Mouse (Mus musculus): Measurements from ENCODE around the gene Nudt15. TPM values are rescaled to one million over a fixed set of nuclear protein-coding genes. Genes with fewer than 3 reads are reported as not detected.

Gene Nudt15
- polyA plus RNA-seq, 1 experiment from 2014 or later: 2.5 TPM

DNA sequence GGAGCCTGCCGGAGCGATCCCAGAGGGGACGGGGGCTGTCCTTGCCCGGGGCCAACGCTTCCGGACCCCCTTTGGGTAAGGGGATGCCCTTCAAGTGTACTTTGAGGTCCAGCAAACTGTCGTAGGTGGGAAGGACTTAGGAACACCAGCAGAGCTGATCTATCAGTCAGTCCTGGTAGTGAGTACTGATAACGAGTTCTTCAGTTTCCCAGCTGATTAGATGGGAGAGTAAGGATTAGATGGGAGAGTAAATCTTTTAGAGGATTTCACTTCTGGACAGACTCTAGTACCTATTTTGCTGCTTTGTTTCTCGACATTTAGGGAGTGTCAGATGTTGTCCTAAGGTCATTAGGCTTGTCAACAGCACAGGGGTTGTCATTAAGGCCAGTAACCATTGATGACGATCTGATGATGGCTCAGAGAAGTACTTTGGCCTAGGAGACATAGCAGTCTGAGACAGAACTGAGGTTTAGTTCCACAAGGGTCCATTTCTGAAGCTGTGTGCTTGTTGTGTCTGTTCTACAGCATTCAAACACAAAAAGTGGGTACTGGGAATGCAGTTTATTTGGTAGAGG lies 5.2 kb upstream of the Nudt15 start:
- H3K36me3 ChIP-seq (ENCODE audit: control insufficient read depth, insufficient read depth): peaks cover 5% of the 10 kb centered on the region
- ATAC-seq: no peak
- peak overlapping the region; percentile 72 for H3K4me2 ChIP-seq (replicated peaks; ENCODE audit: low read depth)
- H3K27me3 ChIP-seq (replicated peaks; ENCODE audit: control insufficient read depth, insufficient read depth, low read length): no peaks in the 10 kb centered on the region
- 0% methylated on average over 10 of the region's 10 CpGs for WGBS
- no peak for TF ChIP-seq CTCF (IDR thresholded peaks at IDR 0.05; ENCODE audit: low read depth)
- peak overlapping the region; percentile 93 for H3K27ac ChIP-seq (ENCODE audit: low read depth, low read length)
- peak overlapping the region; percentile 91 for H3K9ac ChIP-seq (ENCODE audit: low read depth, low read length)
- peaks cover 3% of the 10 kb centered on the region; the same call in 1 of the 2 replicates for H3K4me1 ChIP-seq (replicated peaks; ENCODE audit: control insufficient read depth, insufficient read depth, low read length)
- H3K9me3 ChIP-seq (ENCODE audit: control insufficient read depth): no peaks in the 10 kb centered on the region
- H3K4me3 ChIP-seq (ENCODE audit: low read depth, low read length): peak overlapping the region; percentile 95

DNA sequence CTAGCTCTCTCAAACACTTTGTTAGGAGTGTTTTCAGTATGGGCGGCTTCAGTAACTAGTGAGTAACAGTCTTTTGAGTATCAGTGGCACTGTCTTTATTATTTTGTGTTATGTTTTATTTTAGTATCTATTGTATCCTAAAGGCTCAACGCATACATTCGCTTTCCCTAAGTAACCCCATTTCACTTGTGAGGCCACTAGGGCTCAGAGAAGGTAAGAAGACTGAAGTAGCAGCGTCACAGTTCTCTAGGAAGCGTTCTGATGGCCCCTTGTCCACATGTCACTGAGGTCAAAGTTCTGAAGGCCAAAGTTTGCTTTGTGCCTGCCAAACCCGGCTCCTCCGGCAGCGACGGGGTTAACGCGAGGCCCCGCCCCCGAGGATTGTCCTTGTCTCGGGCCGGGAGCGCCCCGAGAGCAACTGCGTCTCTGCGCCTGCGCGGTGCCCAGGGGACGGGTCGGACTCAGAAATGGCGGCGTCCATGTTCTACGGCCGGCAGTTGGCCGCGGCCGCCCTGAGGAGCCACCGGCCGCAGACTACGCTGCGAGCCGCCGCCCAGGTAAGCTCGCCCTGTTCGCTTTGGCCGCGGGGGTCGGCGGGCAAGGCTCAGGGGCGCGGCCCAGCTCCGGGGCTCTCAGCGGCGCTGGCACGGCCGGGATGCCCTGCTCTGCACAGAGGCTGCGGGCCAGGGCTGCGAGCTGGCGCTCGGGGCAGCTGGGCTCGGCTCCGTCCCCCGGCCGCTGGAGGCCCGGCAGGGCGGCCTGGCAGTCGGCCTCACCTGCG lies 4.5 kb upstream of the Nudt15 start:
- H3K27me3 ChIP-seq (replicated peaks; ENCODE audit: control insufficient read depth, insufficient read depth, low read length): no peaks in the 10 kb centered on the region
- 4% methylated on average over 61 of the region's 61 CpGs for WGBS
- peak overlapping the region; percentile 91 for H3K9ac ChIP-seq (ENCODE audit: low read depth, low read length)
- TF ChIP-seq CTCF (IDR thresholded peaks at IDR 0.05; ENCODE audit: low read depth): peak; percentile 38; the same call in 1 of the 2 replicates
- peaks cover 3% of the 10 kb centered on the region; the same call in 1 of the 2 replicates for H3K4me1 ChIP-seq (replicated peaks; ENCODE audit: control insufficient read depth, insufficient read depth, low read length)
- peak overlapping the region; percentile 72 for H3K4me2 ChIP-seq (replicated peaks; ENCODE audit: low read depth)
- peak; percentile 93 for ATAC-seq
- peak overlapping the region; percentile 93 for H3K27ac ChIP-seq (ENCODE audit: low read depth, low read length)
- peak overlapping the region; percentile 95 for H3K4me3 ChIP-seq (ENCODE audit: low read depth, low read length)
- H3K9me3 ChIP-seq (ENCODE audit: control insufficient read depth): no peaks in the 10 kb centered on the region
- peaks cover 5% of the 10 kb centered on the region for H3K36me3 ChIP-seq (ENCODE audit: control insufficient read depth, insufficient read depth)

DNA sequence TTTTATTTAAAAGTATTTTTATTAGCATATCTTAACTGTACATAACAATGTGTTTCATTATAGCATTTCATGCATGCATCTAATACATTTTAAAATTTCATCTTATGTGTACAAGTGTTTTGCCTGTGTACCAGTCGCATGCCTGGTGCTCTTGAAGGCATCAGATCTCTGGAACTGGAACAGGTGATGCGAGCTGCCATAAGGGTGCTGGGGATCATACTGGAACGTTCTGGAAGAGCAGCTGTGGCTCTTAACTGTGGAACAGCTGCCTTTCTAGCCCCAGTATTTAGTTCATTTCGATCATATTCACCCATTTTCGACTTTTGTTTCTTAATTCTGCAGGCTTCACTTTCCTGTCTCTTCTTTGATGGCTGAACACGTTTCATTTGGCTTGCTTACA lies 3.1 kb upstream of the Nudt15 start:
- H3K4me1 ChIP-seq (replicated peaks; ENCODE audit: control insufficient read depth, insufficient read depth, low read length): peaks cover 3% of the 10 kb centered on the region; the same call in 1 of the 2 replicates
- peaks cover 3% of the 10 kb centered on the region for H3K36me3 ChIP-seq (ENCODE audit: control insufficient read depth, insufficient read depth)
- H3K27ac ChIP-seq (ENCODE audit: low read depth, low read length): no peak overlapping the region
- no peak for ATAC-seq
- 85% methylated on average over 6 of the region's 6 CpGs for WGBS
- TF ChIP-seq CTCF (IDR thresholded peaks at IDR 0.05; ENCODE audit: low read depth): no peak
- H3K4me2 ChIP-seq (replicated peaks; ENCODE audit: low read depth): no peak overlapping the region
- no peak overlapping the region for H3K4me3 ChIP-seq (ENCODE audit: low read depth, low read length)
- no peaks in the 10 kb centered on the region for H3K27me3 ChIP-seq (replicated peaks; ENCODE audit: control insufficient read depth, insufficient read depth, low read length)
- no peak overlapping the region for H3K9ac ChIP-seq (ENCODE audit: low read depth, low read length)
- no peaks in the 10 kb centered on the region for H3K9me3 ChIP-seq (ENCODE audit: control insufficient read depth)

DNA sequence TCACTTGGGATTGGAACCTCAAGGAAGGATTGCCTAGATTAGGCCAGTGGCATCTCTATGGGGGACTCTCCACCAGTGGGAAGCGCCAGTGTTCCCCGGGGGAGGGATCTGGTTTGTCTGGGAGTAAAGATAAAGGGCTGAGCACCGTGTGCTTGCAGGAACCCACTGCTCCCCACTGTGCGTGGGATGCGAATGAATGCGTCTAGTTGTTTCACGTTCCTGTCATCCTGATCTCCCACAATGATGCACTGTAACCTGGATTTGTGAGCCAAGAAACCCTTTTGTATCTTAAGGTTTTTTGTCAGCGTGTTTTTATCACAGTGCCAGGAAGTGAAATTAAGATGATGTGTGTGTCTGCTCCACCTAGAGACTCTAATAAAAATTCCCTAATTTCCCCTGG lies 2.7 kb upstream of the Nudt15 start:
- ATAC-seq: no peak
- no peak overlapping the region for H3K9ac ChIP-seq (ENCODE audit: low read depth, low read length)
- H3K9me3 ChIP-seq (ENCODE audit: control insufficient read depth): no peaks in the 10 kb centered on the region
- H3K27me3 ChIP-seq (replicated peaks; ENCODE audit: control insufficient read depth, insufficient read depth, low read length): no peaks in the 10 kb centered on the region
- WGBS: 62% methylated on average over 8 of the region's 8 CpGs
- no peak overlapping the region for H3K4me2 ChIP-seq (replicated peaks; ENCODE audit: low read depth)
- H3K4me1 ChIP-seq (replicated peaks; ENCODE audit: control insufficient read depth, insufficient read depth, low read length): peaks cover 3% of the 10 kb centered on the region; the same call in 1 of the 2 replicates
- no peak overlapping the region for H3K4me3 ChIP-seq (ENCODE audit: low read depth, low read length)
- TF ChIP-seq CTCF (IDR thresholded peaks at IDR 0.05; ENCODE audit: low read depth): no peak
- H3K36me3 ChIP-seq (ENCODE audit: control insufficient read depth, insufficient read depth): no peaks in the 10 kb centered on the region; the same call in 1 of the 2 replicates
- no peak overlapping the region for H3K27ac ChIP-seq (ENCODE audit: low read depth, low read length)

DNA sequence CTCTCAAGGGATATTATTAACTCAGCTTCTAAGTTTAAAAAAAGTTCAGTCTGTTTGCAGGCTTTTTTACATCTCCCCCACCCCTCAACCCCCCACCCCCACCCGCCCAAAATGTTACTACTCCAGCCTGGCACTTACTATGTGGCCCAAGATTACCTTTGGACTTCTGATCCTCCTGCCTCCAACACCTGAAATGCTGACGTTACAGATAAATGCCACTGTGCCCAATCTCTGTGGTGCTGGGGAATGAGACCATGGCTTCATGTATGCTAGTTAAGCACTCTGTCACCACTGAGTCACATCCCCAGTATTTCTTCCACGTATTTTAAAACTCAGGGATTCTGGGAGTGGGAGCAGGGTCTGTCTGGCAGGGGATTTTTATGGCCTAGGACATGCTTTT lies 2.2 kb upstream of the Nudt15 start:
- ATAC-seq: no peak
- Histone ChIP-seq H3K9me3 (ENCODE audit: control insufficient read depth) (no peaks in the 10 kb centered on the region), H3K4me2 (replicated peaks; ENCODE audit: low read depth) (no peak overlapping the region), H3K4me1 (replicated peaks; ENCODE audit: control insufficient read depth, insufficient read depth, low read length) (peaks cover 3% of the 10 kb centered on the region; the same call in 1 of the 2 replicates), H3K4me3 (ENCODE audit: low read depth, low read length) (no peak overlapping the region), H3K27me3 (replicated peaks; ENCODE audit: control insufficient read depth, insufficient read depth, low read length) (no peaks in the 10 kb centered on the region), H3K27ac (ENCODE audit: low read depth, low read length) (no peak overlapping the region), H3K36me3 (ENCODE audit: control insufficient read depth, insufficient read depth) (no peaks in the 10 kb centered on the region), H3K9ac (ENCODE audit: low read depth, low read length) (no peak overlapping the region)
- 41% methylated on average over 3 of the region's 3 CpGs for WGBS
- TF ChIP-seq CTCF (IDR thresholded peaks at IDR 0.05; ENCODE audit: low read depth): no peak

DNA sequence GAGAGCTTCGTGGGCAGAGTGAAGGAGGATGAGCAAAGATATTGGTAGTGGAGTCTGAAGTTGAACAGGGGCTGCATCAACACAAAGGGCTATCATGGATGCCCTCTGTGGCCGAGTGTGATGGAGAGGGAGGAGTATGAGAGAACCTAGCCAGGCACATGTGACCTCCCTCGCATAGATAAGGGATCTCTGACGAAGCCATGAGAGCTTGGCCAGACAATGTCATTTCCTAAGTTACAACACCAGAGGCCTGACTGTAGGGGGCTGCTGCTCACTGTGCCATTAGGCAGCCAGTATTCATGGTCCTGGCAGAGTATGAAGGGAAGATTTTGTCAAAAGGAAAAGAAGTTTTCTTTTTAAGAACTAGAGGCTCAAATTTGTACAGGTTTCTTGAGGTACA lies 1.0 kb downstream of the Nudt15 start:
- Histone ChIP-seq H3K4me3 (ENCODE audit: low read depth, low read length) (no peak overlapping the region), H3K27ac (ENCODE audit: low read depth, low read length) (no peak overlapping the region), H3K36me3 (ENCODE audit: control insufficient read depth, insufficient read depth) (no peaks in the 10 kb centered on the region), H3K9me3 (ENCODE audit: control insufficient read depth) (no peaks in the 10 kb centered on the region), H3K9ac (ENCODE audit: low read depth, low read length) (no peak overlapping the region), H3K27me3 (replicated peaks; ENCODE audit: control insufficient read depth, insufficient read depth, low read length) (no peaks in the 10 kb centered on the region), H3K4me2 (replicated peaks; ENCODE audit: low read depth) (no peak overlapping the region), H3K4me1 (replicated peaks; ENCODE audit: control insufficient read depth, insufficient read depth, low read length) (peaks cover 2% of the 10 kb centered on the region; the same call in 1 of the 2 replicates)
- no peak for ATAC-seq
- no peak for TF ChIP-seq CTCF (IDR thresholded peaks at IDR 0.05; ENCODE audit: low read depth)
- 47% methylated on average over 4 of the region's 4 CpGs for WGBS
